Mouse (Mus musculus) bone marrow macrophage, adult 2 months (primary cell): ENCODE data around the gene Ppp1r14a. TPM values are rescaled to one million over a fixed set of nuclear protein-coding genes. Genes with fewer than 3 reads are reported as not detected.

Experiments used
- H3K27ac ChIP-seq: 2 replicates; pipeline ENCODE4 v1.5.1; 2012; ENCODE audit warnings: low read depth, low read length; ENCODE audit not compliant: insufficient read depth
- H3K4me1 ChIP-seq: 2 replicates; pipeline ENCODE4 v1.6.1; 2012; ENCODE audit warnings: low read length; ENCODE audit not compliant: control insufficient read depth, insufficient read depth
- H3K4me3 ChIP-seq: 2 replicates; pipeline ENCODE4 v1.5.1; 2012; ENCODE audit warnings: mild to moderate bottlenecking, low read length, moderate library complexity; ENCODE audit not compliant: insufficient read depth
- CTCF ChIP-seq: IDR thresholded peaks from 2 replicates; pipeline ENCODE4 v1.5.1; 2012; ENCODE audit warnings: low read depth, mild to moderate bottlenecking, low read length, moderate library complexity
- POLR2A ChIP-seq: IDR thresholded peaks from 2 replicates; pipeline ENCODE4 v1.6.1; 2012; ENCODE audit warnings: mild to moderate bottlenecking, low read depth, low read length, borderline replicate concordance
- polyA plus RNA-seq: library from polyadenylated mRNA; stranded (reverse); fragments of >200 nt; gene quantifications from 2 replicates; pipeline ENCODE4 v1.2.4, GENCODE M21; 2012; ENCODE audit not compliant: missing spikeins, insufficient read depth, insufficient read length

The Ppp1r14a gene
- polyA plus RNA-seq, 1 experiment = not detected

DNA sequence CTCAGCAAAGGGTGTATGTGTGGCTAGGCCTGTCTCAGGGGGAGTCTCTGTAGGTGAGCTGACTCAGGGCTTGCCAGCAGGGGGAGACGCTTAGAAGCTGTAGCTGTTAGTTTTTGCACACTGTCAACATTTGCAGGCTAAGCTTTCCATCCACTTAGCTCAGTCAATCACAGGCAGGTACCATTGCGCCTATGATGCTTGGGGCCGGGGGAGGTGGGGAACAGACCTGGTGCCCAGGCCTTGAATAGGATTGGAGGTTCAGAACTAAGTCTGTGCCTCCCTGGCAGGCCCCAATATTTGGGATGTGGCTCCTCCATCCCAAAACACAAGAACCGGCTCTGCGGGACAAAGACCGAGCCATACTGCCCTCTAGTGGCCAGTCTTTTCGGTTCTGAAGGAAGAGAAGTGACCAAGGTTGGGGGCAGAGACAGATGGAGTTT, 12.0 kb downstream of the Ppp1r14a start:
- no peak overlapping the region for H3K4me3 ChIP-seq
- peaks cover 3% of the 10 kb centered on the region; the same call in 1 of the 2 replicates for H3K4me1 ChIP-seq
- TF ChIP-seq POLR2A = no peak
- TF ChIP-seq CTCF = peak; percentile 75
- no peak overlapping the region for H3K27ac ChIP-seq

DNA sequence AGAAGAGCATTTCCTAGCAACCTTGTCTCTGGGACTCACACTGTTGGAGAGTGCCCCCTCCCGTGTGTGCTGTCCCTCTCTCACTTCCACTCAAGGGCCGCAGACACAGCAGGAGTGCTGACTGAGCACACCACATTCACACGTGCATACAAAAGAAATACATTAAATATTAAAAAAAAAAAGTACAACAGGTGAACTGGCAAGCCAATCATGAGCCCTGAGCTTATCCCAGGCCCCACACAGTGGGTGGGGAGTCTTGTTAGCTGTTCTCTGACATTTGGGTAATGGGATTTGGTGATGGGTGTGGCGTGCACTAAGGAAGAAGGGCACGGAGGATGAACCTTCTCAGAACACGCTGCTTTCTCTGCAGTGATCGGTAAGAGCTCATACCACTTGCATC, 13.5 kb downstream of the Ppp1r14a start:
- TF ChIP-seq POLR2A (no peak), CTCF (no peak)

DNA sequence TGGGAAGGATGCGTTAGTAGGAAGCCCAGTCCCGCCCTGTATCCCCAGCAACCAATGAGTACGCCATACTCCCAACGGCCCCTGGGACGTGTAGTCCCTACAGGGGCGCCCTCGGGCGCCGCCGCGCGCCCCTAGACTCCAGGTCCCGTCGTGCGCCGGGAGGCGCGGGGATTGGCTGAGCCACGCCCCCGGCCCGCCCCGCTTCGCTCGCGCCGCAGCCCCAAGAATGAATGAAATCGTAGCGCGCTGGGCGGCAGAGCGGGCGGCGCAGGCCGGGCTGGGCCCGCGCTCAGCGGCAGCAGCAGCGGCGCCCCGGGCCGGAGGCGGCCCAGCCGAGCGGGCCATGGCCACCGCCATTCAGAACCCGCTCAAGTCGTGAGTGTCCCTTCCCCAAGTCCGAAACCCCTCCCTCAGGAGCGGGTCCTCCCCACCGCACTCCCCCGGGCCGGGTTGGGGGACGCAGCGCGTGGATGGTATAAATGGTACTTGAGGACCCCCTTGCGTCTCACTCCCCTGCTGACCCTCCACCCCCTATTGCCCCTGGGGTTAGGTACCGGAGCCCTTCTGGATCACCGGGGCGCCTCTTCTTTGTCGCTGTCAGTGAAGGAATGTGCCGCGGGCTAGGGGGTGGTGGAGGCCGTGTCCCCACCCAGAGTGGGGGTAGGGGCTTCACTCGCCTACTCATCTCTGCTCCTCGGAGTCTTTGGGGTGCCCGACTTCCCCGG, 14.8 kb downstream of the Ppp1r14a start, which contains the start of gene Dpf1:
Dpf1 (plus strand) TSS at position 214 of the 725 bp plus-strand sequence.
- Histone ChIP-seq H3K4me3 (peak within 1 kb of the TSS; percentile 33), H3K4me1 (peaks cover 8% of the 10 kb centered on the region; the same call in 1 of the 2 replicates)
- TF ChIP-seq POLR2A (no peak), CTCF (no peak)

More for the DNA sequence above, 13.5 kb downstream of the Ppp1r14a start:
- Histone ChIP-seq H3K4me1 (peaks cover 3% of the 10 kb centered on the region; the same call in 1 of the 2 replicates), H3K27ac (no peak overlapping the region), H3K4me3 (no peak overlapping the region)

DNA sequence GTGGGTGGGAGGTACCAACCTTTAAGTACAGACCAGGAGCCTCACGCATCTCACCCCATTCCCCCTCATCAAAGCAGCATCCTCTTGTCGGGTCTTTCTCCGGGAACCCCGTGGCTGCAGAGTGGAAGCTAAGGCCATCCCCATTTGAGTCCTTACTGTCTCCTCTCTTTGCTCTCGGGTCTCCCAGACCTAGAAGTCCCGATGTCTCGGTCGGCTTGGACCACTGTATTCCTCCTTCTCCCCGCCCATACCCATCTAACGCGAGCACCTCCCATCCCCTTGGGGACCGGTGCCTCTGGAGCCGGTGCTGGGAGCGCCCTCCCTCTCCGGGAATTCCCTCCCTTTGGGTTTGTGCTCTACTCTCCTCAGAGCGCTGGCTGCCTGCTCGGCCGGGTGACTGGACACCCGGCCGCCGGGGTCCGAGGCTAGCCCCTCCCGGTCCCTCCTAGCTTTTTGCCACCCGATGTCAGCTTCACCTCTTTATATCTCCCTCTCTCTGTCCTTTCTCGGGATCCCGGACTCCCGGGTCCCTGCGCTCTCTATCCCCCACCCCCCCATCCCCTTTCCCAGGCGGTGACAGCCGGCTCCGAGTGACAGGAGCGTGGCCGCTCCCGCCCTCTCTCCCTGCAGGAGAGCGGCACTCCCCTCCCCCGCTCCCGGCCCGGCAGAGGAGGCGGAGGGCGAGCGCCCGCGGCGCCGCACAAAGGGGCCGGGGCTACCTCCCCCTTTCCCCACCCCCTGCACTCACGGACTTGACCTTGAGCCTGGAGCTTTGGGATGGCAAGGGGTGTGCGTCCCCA, 15.6 kb downstream of the Ppp1r14a start:
- H3K4me1 ChIP-seq = peaks cover 8% of the 10 kb centered on the region; the same call in 1 of the 2 replicates
- TF ChIP-seq CTCF (no peak), POLR2A (no peak)
- no peak overlapping the region for H3K27ac ChIP-seq
- H3K4me3 ChIP-seq = peak overlapping the region; percentile 33

More for the DNA sequence above, 14.8 kb downstream of the Ppp1r14a start, which contains the start of gene Dpf1:
- no peak within 1 kb of the TSS for H3K27ac ChIP-seq

DNA sequence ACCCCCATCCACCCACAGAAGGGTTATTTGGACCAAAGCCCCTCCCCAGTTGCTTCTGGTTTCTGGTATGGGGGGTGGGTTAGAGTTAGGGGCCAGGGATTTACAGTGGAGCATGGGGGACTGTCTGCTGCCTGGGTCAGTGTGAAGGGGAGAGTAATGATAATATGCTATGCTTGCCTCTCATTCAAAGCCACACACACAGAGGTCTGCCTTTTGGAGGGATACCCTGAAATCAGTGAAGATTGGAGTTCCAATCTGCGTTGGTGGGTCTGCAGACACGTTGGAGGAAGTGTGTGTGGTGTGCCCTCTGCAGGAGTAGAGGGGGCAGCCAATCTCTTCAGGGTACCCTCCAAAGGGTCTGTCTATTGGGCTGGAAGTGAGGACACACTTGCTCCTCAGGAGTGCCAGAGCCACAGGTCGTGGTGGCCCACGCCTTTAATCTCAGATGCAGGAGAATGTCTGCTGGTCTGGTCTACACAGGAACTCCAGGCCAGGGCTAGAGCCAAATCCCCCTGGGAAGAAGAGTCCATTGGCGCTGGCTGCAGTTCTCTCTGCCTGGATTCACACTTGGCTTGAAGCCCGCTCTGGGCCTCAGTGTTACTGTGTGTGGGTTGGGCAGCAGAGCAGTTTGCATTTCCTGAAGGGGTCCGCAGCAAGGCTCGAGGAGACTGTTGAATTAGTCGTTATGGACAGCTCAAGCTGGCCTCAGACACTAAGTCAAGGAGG, 16.3 kb downstream of the Ppp1r14a start:
- Histone ChIP-seq H3K4me3 (peak overlapping the region; percentile 19; the same call in 1 of the 2 replicates), H3K4me1 (peaks cover 8% of the 10 kb centered on the region; the same call in 1 of the 2 replicates), H3K27ac (no peak overlapping the region)
- TF ChIP-seq CTCF = no peak
- TF ChIP-seq POLR2A = no peak

DNA sequence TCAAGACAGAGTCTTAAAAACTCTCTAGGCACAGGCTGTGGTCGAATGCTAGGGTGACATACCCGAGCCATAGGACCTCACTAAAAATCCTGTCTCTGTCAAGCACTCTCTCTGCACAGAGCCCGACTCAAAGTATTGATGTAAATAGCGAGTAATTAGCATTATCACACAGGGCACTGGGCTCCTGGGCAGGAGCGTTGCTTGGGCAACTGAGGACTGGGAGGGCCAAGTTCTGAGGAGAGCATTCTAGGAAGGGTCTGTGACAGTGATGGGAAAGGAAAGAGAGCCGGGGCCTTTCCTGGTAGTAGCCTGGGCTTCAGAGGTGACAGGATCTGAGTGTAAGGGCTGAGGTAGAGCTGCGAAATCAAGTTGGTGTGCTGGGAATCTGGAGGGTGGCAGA, 17.0 kb downstream of the Ppp1r14a start:
- peaks cover 8% of the 10 kb centered on the region; the same call in 1 of the 2 replicates for H3K4me1 ChIP-seq
- no peak overlapping the region for H3K27ac ChIP-seq
- no peak for TF ChIP-seq CTCF
- TF ChIP-seq POLR2A = no peak
- no peak overlapping the region for H3K4me3 ChIP-seq

DNA sequence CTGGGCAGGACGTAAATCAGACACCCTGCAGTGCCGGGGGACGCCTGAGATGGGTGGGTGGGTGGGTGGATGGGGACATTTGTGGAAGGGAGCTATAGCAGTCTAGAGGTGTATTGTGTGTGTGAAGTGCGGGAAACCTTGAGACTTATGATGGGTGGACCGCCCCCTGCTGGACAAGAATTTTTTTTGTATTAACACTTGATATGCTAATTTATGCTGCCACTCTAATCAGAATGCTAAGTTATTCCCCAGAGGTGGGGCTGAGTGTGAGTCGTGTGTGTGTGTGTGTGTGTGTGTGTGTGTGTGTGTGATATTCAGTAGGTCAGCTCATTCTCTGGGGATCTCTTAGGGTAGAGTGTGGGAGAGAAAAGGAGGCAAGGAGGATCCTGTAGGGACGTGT, 17.5 kb downstream of the Ppp1r14a start:
- Histone ChIP-seq H3K4me1 (peaks cover 8% of the 10 kb centered on the region; the same call in 1 of the 2 replicates), H3K4me3 (peak overlapping the region; percentile 8)
- TF ChIP-seq CTCF (no peak), POLR2A (no peak)

DNA sequence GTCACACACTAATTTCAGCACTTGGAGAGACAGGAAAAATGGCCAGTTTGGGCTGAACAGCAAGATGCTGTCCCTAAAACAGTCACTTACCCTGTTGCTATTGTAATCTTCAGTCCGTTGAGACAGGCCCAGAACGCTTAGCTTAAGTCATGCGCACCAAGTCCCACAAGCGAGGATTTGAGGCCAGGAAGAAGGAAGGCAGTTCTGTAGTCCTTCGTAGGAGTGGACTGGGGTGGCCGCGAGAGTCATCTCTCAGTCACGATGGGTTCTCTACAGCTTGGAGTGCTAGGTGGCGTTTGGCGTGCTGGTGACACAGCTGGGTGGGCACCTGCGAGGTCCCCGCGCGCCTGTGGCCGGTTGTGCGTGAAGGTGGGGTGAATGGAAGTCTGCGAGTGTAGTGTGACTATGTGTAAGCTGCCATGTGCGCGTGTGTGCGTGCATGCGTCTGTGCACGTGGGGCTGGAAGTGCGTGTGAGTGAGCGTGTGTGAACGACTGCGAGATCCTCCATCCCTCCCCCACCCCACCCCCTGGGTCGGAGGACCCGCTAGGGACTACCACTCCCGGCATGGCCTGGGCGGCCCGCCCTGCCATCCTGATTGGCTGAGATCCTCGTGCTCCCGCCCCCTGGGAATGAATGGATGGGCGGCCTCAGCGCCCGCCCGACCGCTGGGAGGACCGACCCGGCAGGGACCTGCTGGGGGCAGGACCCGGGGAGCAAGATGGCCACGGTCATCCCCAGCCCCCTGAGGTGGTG, 18.4 kb downstream of the Ppp1r14a start:
- no peak for TF ChIP-seq POLR2A
- no peak for TF ChIP-seq CTCF
- H3K4me3 ChIP-seq = peak overlapping the region; percentile 77
- H3K4me1 ChIP-seq = peaks cover 8% of the 10 kb centered on the region; the same call in 1 of the 2 replicates
- H3K27ac ChIP-seq = peak overlapping the region; percentile 25

More for the DNA sequence above, 17.5 kb downstream of the Ppp1r14a start:
- H3K27ac ChIP-seq = no peak overlapping the region

DNA sequence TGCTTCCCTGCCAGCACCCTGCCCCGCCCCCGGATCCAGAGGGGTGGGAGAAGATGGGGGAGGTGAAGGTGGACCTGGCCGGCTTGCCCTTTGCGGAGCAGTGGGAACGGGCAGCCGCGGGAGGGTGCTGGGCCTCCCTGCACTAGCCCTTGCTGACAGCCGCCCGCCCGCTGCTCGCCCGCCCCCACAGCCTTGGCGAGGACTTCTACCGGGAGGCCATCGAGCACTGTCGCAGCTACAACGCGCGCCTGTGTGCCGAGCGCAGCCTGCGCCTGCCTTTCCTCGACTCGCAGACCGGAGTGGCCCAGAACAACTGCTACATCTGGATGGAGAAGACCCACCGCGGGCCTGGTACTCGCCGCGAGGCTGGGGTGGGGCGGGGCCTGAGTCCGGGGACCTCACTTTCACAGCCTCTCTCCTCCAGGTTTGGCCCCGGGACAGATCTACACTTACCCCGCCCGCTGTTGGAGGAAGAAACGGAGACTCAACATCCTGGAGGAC, 20.2 kb downstream of the Ppp1r14a start:
- TF ChIP-seq POLR2A = no peak
- no peak for TF ChIP-seq CTCF
- peaks cover 8% of the 10 kb centered on the region; the same call in 1 of the 2 replicates for H3K4me1 ChIP-seq
- H3K27ac ChIP-seq = no peak overlapping the region
- peak overlapping the region; percentile 59 for H3K4me3 ChIP-seq
